Comparison of ENCODE assay signal across 8 mouse cellular contexts in genomic region chr4:22358487-22358886, GRCm38 (mm10). TPM values are rescaled to one million over a fixed set of nuclear protein-coding genes. Genes with fewer than 3 reads are reported as not detected.
DNase-seq lines count a peak whose midpoint lies in the region; ATAC-seq and TF ChIP-seq lines count a peak whose summit lies in the region.

No protein-coding gene starts in this region.

- H3K27me3 ChIP-seq in E14TG2a.4 (ENCODE audit: insufficient read depth, low read length), result no peaks in the 10 kb centered on the region
- H3K27me3 ChIP-seq in heart, embryonic 12.5 days (replicated peaks), result no peaks in the 10 kb centered on the region
- no peaks in the 10 kb centered on the region for H3K27me3 ChIP-seq in liver, postnatal 0 days (ENCODE audit: insufficient read depth, low read length)

- H3K4me2 ChIP-seq in heart, embryonic 12.5 days, result peak overlapping the region; percentile 71
- peak overlapping the region; percentile 73 for H3K4me2 ChIP-seq in liver, postnatal 0 days (ENCODE audit: low read depth, low read length)

- no peak for TF ChIP-seq CTCF in E14TG2a.4 (conservative IDR thresholded peaks at IDR 0.05; ENCODE audit: low read length)
- no peak for TF ChIP-seq CTCF in liver, postnatal 0 days (IDR thresholded peaks at IDR 0.05; ENCODE audit: low read depth)

- no peaks in the 10 kb centered on the region for H3K36me3 ChIP-seq in E14TG2a.4 (ENCODE audit: insufficient read depth, low read length)
- no peaks in the 10 kb centered on the region for H3K36me3 ChIP-seq in heart, embryonic 12.5 days
- H3K36me3 ChIP-seq in liver, postnatal 0 days (replicated peaks; ENCODE audit: insufficient read depth, low read length), result no peaks in the 10 kb centered on the region

- TF ChIP-seq EP300 in liver, postnatal 0 days (IDR thresholded peaks at IDR 0.05; ENCODE audit: low read depth), result no peak

- peak; percentile 25 for DNase-seq in cerebellum, adult 9-11 months
- DNase-seq in cerebellum, adult 8-10 months, result no peak
- no peak for DNase-seq in liver, postnatal 0 days
- no peak for DNase-seq in adrenal gland, adult 2 months
- no peak for DNase-seq in ovary, postnatal 10 days (ENCODE audit: low spot score)
- no peak for DNase-seq in left cerebral cortex, postnatal 25 days (ENCODE audit: low spot score in 2 of 2)

- ATAC-seq in heart, embryonic 12.5 days (ENCODE audit: insufficient number of reproducible peaks, low FRiP score), result no peak
- ATAC-seq in liver, postnatal 0 days, result no peak

- peaks cover 21% of the 10 kb centered on the region for H3K9me3 ChIP-seq in E14TG2a.4 (ENCODE audit: low read length)
- H3K9me3 ChIP-seq in heart, embryonic 12.5 days (replicated peaks), result peaks cover 4% of the 10 kb centered on the region; the same call in 1 of the 2 replicates
- no peaks in the 10 kb centered on the region for H3K9me3 ChIP-seq in liver, postnatal 0 days (ENCODE audit: low read length)

- 69% methylated on average over 10 of the region's 10 CpGs for WGBS in heart, embryonic 12.5 days
- WGBS in liver, postnatal 0 days (ENCODE audit: insufficient replicate concordance), result 65% methylated on average over 10 of the region's 10 CpGs

- no peak overlapping the region for H3K9ac ChIP-seq in heart, embryonic 12.5 days
- H3K9ac ChIP-seq in liver, postnatal 0 days (replicated peaks), result no peak overlapping the region

- peak overlapping the region; percentile 90 for H3K4me3 ChIP-seq in E14TG2a.4 (replicated peaks; ENCODE audit: low read length)
- peak overlapping the region; percentile 57 for H3K4me3 ChIP-seq in heart, embryonic 12.5 days
- peak overlapping the region; percentile 64; the same call in 1 of the 2 replicates for H3K4me3 ChIP-seq in liver, postnatal 0 days (ENCODE audit: low read depth, low read length)

- peak overlapping the region; percentile 95; the same call in 1 of the 2 replicates for H3K27ac ChIP-seq in heart, embryonic 12.5 days (ENCODE audit: poor library complexity, severe bottlenecking)
- H3K27ac ChIP-seq in liver, postnatal 0 days (ENCODE audit: low read depth), result 0 out of 2 replicates have a peak overlapping the region, but pooled peaks have one; percentile 90

- intact Hi-C loops in left cerebral cortex, postnatal 25 days (cut with DNase I), result loop anchor here (5.0 kb wide), 1 partner anchor 119 kb away; no protein-coding TSS in a partner anchor

- peaks cover 22% of the 10 kb centered on the region for H3K4me1 ChIP-seq in E14TG2a.4 (replicated peaks; ENCODE audit: low read depth, low read length)
- peaks cover 19% of the 10 kb centered on the region for H3K4me1 ChIP-seq in heart, embryonic 12.5 days (replicated peaks)
- H3K4me1 ChIP-seq in liver, postnatal 0 days (ENCODE audit: insufficient read depth), result peaks cover 12% of the 10 kb centered on the region

RNA-seq across cellular contexts. Expression of gene Fbxl4, which starts 1.1 kb away (rescaled TPM):
- polyA plus RNA-seq in heart, embryonic 12.5 days (2016; fragmentation: Nextera tagmentation; extraction: Ambion mirVana), result 12.5 and 14.3 TPM in 2 replicates
- polyA plus RNA-seq in liver, postnatal 0 days (2015; fragmentation: Nextera tagmentation; extraction: Ambion mirVana), result 6.5 and 6.8 TPM in 2 replicates
- total RNA-seq in adrenal gland, adult 2 months (2021), result 10 to 100 TPM; 17.4 to 20.0 TPM
- polyA plus RNA-seq in adrenal gland, adult 2 months (2012; rRNA removed), result 23.6 and 24.3 TPM in 2 replicates
- 10 to 100 TPM; 14.4 to 16.7 TPM for total RNA-seq in left cerebral cortex, postnatal 25 days (2021)
